Comparison of ENCODE assay signal across 20 mouse cellular contexts in genomic region chr3:100610916-100611315, GRCm38 (mm10).
DNase-seq lines count a peak whose midpoint lies in the region; ATAC-seq and TF ChIP-seq lines count a peak whose summit lies in the region.
"Had no signal": no experiment of that assay in that cellular context is flagged by ENCODE, and none has a peak within 500 bp of the region (broad histone marks: within the 10 kb centered on the region; RNA-seq: fewer than 3 reads in every experiment).

No protein-coding gene starts in this region.

- no peaks in the 10 kb centered on the region for H3K27me3 ChIP-seq in forebrain, embryonic 15.5 days
- H3K27me3 ChIP-seq in forebrain, embryonic 10.5 days (ENCODE audit: poor library complexity, severe bottlenecking) = no peaks in the 10 kb centered on the region
- no peaks in the 10 kb centered on the region for H3K27me3 ChIP-seq in forebrain, postnatal 0 days (ENCODE audit: insufficient read depth, low read length)
- H3K27me3 ChIP-seq in forebrain, embryonic 13.5 days = no peaks in the 10 kb centered on the region
- H3K27me3 ChIP-seq in liver, adult 2 months (ENCODE audit: control insufficient read depth, insufficient read depth, low read length) = no peaks in the 10 kb centered on the region
- no peaks in the 10 kb centered on the region for H3K27me3 ChIP-seq in liver, embryonic 11.5 days (replicated peaks; ENCODE audit: control insufficient read depth, insufficient read depth, low read length)
- H3K27me3 ChIP-seq: embryonic facial prominence, embryonic 13.5 days; embryonic facial prominence, embryonic 15.5 days had no signal

- H3K4me3 ChIP-seq in forebrain, embryonic 15.5 days = no peak overlapping the region
- H3K4me3 ChIP-seq in forebrain, embryonic 10.5 days = no peak overlapping the region
- H3K4me3 ChIP-seq in forebrain, postnatal 0 days (ENCODE audit: low read depth, low read length) = no peak overlapping the region
- H3K4me3 ChIP-seq in forebrain, embryonic 13.5 days = no peak overlapping the region
- H3K4me3 ChIP-seq in liver, adult 2 months (ENCODE audit: insufficient read depth, low read depth, low read length) = no peak overlapping the region
- no peak overlapping the region for H3K4me3 ChIP-seq in liver, embryonic 11.5 days (ENCODE audit: low read depth, low read length)
- H3K4me3 ChIP-seq: embryonic facial prominence, embryonic 13.5 days; embryonic facial prominence, embryonic 15.5 days; erythroblast, embryonic 14.5 days had no signal

- ATAC-seq in forebrain, embryonic 15.5 days (replicated peaks) = peak; percentile 35; the same call in 1 of the 2 replicates
- peak; percentile 71 for ATAC-seq in forebrain, postnatal 0 days
- ATAC-seq in forebrain, embryonic 13.5 days = no peak
- ATAC-seq in liver, embryonic 11.5 days (replicated peaks; ENCODE audit: low FRiP score) = no peak

- DNase-seq in forebrain, embryonic 10.5 days (ENCODE audit: extremely low spot score, low spot score) = no peak
- DNase-seq in forebrain, postnatal 0 days = no peak
- peak; percentile 13 for DNase-seq in liver, adult 2 months (ENCODE audit: extremely low read depth, low read depth, low spot score)
- DNase-seq in liver, embryonic 11.5 days (ENCODE audit: low spot score) = no peak
- no peak for DNase-seq in adipocyte (ENCODE audit: low spot score)
- DNase-seq: adrenal gland, adult 8-10 months; adrenal gland, postnatal 14 days; adrenal gland, postnatal 36 days; cerebellum, adult 11 months; cerebellum, adult 18-20 months; cerebellum, adult 8-10 months; cerebellum, adult 9-11 months; cerebellum, postnatal 14 days; cerebellum, postnatal 36 days; embryo, embryonic 11 days had no signal

- H3K4me1 ChIP-seq in forebrain, embryonic 15.5 days = no peaks in the 10 kb centered on the region
- no peaks in the 10 kb centered on the region for H3K4me1 ChIP-seq in forebrain, embryonic 10.5 days
- H3K4me1 ChIP-seq in forebrain, postnatal 0 days (ENCODE audit: insufficient read depth) = no peaks in the 10 kb centered on the region
- no peaks in the 10 kb centered on the region for H3K4me1 ChIP-seq in forebrain, embryonic 13.5 days
- no peaks in the 10 kb centered on the region for H3K4me1 ChIP-seq in liver, adult 2 months (ENCODE audit: control insufficient read depth, insufficient read depth, low read length)
- H3K4me1 ChIP-seq in liver, embryonic 11.5 days (replicated peaks; ENCODE audit: control insufficient read depth, insufficient read depth, low read length) = no peaks in the 10 kb centered on the region
- H3K4me1 ChIP-seq: embryonic facial prominence, embryonic 13.5 days; embryonic facial prominence, embryonic 15.5 days had no signal

- H3K9me3 ChIP-seq in forebrain, embryonic 15.5 days = no peaks in the 10 kb centered on the region
- H3K9me3 ChIP-seq in forebrain, embryonic 10.5 days = no peaks in the 10 kb centered on the region
- no peaks in the 10 kb centered on the region for H3K9me3 ChIP-seq in forebrain, postnatal 0 days (ENCODE audit: low read length)
- H3K9me3 ChIP-seq in forebrain, embryonic 13.5 days (replicated peaks) = no peaks in the 10 kb centered on the region
- no peaks in the 10 kb centered on the region for H3K9me3 ChIP-seq in liver, embryonic 11.5 days (ENCODE audit: control insufficient read depth, low read length)
- H3K9me3 ChIP-seq: embryonic facial prominence, embryonic 13.5 days; embryonic facial prominence, embryonic 15.5 days had no signal

- TF ChIP-seq POLR2A in liver, adult 2 months (IDR thresholded peaks at IDR 0.05; ENCODE audit: extremely low read depth, insufficient read depth, low read length) = no peak

- H3K9ac ChIP-seq in forebrain, embryonic 15.5 days (replicated peaks) = no peak overlapping the region
- H3K9ac ChIP-seq in forebrain, postnatal 0 days = no peak overlapping the region
- H3K9ac ChIP-seq in forebrain, embryonic 13.5 days = no peak overlapping the region
- no peak overlapping the region for H3K9ac ChIP-seq in liver, adult 2 months (ENCODE audit: low read depth, low read length)
- H3K9ac ChIP-seq in liver, embryonic 11.5 days (ENCODE audit: low read depth, low read length) = no peak overlapping the region
- H3K9ac ChIP-seq: embryonic facial prominence, embryonic 13.5 days; embryonic facial prominence, embryonic 15.5 days had no signal

- no peaks in the 10 kb centered on the region for H3K36me3 ChIP-seq in forebrain, embryonic 15.5 days
- peaks cover 5% of the 10 kb centered on the region; the same call in 1 of the 2 replicates for H3K36me3 ChIP-seq in forebrain, embryonic 10.5 days (replicated peaks)
- no peaks in the 10 kb centered on the region for H3K36me3 ChIP-seq in forebrain, postnatal 0 days (ENCODE audit: insufficient read depth)
- H3K36me3 ChIP-seq in forebrain, embryonic 13.5 days (ENCODE audit: poor library complexity, severe bottlenecking) = peaks cover 5% of the 10 kb centered on the region; the same call in 1 of the 2 replicates
- no peaks in the 10 kb centered on the region; the same call in 1 of the 2 replicates for H3K36me3 ChIP-seq in liver, adult 2 months (ENCODE audit: control insufficient read depth, insufficient read depth, low read length)
- H3K36me3 ChIP-seq in liver, embryonic 11.5 days (ENCODE audit: control insufficient read depth, insufficient read depth, low read length) = no peaks in the 10 kb centered on the region
- H3K36me3 ChIP-seq: embryonic facial prominence, embryonic 15.5 days had no signal

- H3K27ac ChIP-seq in forebrain, embryonic 15.5 days (replicated peaks) = no peak overlapping the region
- H3K27ac ChIP-seq in forebrain, embryonic 10.5 days = no peak overlapping the region
- no peak overlapping the region for H3K27ac ChIP-seq in forebrain, postnatal 0 days (ENCODE audit: low read depth, low read length)
- no peak overlapping the region for H3K27ac ChIP-seq in forebrain, embryonic 13.5 days
- H3K27ac ChIP-seq in liver, adult 2 months (replicated peaks; ENCODE audit: insufficient read depth, low read depth, low read length) = no peak overlapping the region
- no peak overlapping the region for H3K27ac ChIP-seq in liver, embryonic 11.5 days (ENCODE audit: low read depth, low read length)
- H3K27ac ChIP-seq: embryonic facial prominence, embryonic 13.5 days; embryonic facial prominence, embryonic 15.5 days had no signal

- no peaks in the 10 kb centered on the region for H3K79me2 ChIP-seq in liver, adult 2 months (ENCODE audit: control insufficient read depth, insufficient read depth, low read length)

- no peak for TF ChIP-seq CTCF in forebrain, postnatal 0 days (IDR thresholded peaks at IDR 0.05; ENCODE audit: low read depth)
- TF ChIP-seq CTCF in liver, adult 2 months (IDR thresholded peaks at IDR 0.05; ENCODE audit: low read depth, low read length) = no peak

- no peak overlapping the region for H3K4me2 ChIP-seq in forebrain, embryonic 15.5 days (replicated peaks)
- no peak overlapping the region for H3K4me2 ChIP-seq in forebrain, postnatal 0 days (ENCODE audit: low read depth)
- H3K4me2 ChIP-seq in forebrain, embryonic 13.5 days = no peak overlapping the region
- H3K4me2 ChIP-seq in liver, embryonic 11.5 days = no peak overlapping the region
- H3K4me2 ChIP-seq: embryonic facial prominence, embryonic 13.5 days; embryonic facial prominence, embryonic 15.5 days had no signal

- 50% methylated on average over 1 of the region's 1 CpGs for WGBS in forebrain, embryonic 15.5 days
- WGBS in forebrain, embryonic 10.5 days = 88% methylated on average over 1 of the region's 1 CpGs
- WGBS in forebrain, postnatal 0 days = 61% methylated on average over 1 of the region's 1 CpGs
- WGBS in forebrain, embryonic 13.5 days = 73% methylated on average over 1 of the region's 1 CpGs
- 63% methylated on average over 1 of the region's 1 CpGs for WGBS in liver, adult 2 months
- 72% methylated on average over 1 of the region's 1 CpGs for WGBS in liver, embryonic 11.5 days

Comparison
In these comparisons a context has a peak if more than half of its experiments do, and no peak if none do; other contexts are left out.
1. ATAC-seq: peak in forebrain, embryonic 15.5 days (single experiment) and forebrain, postnatal 0 days (single experiment); none in forebrain, embryonic 13.5 days (single experiment) and liver, embryonic 11.5 days (single experiment).